Mouse (Mus musculus): Measurements from ENCODE around the gene Asic5. TPM values are rescaled to one million over a fixed set of nuclear protein-coding genes. Genes with fewer than 3 reads are reported as not detected.

Asic5 gene
- polyA plus RNA-seq, 1 experiment from 2014 or later: not detected

DNA sequence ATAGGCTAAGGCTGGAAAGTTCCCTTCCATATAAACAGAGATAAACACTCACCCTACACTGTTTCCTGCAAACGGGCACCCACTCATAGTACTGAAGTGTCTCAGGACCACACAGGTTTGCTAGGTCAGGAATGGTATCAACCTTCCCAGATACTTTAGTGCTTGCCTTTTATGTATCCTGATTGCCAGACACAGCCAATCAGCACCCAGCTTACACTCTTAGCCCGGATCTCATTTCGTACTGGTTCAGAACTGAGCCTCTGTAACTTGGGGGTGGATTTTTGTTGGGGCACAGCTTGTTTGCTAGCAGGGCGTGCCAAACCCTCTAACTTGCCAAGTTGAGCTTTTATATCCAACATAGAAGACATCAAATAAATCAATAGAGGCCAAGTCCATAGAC is 6.5 kb upstream of the Asic5 start:
- Histone ChIP-seq H3K4me1 (replicated peaks) (peaks cover 16% of the 10 kb centered on the region; the same call in 1 of the 2 replicates), H3K36me3 (no peaks in the 10 kb centered on the region), H3K9ac (no peak overlapping the region), H3K27me3 (replicated peaks) (no peaks in the 10 kb centered on the region), H3K4me2 (no peak overlapping the region), H3K9me3 (replicated peaks) (no peaks in the 10 kb centered on the region), H3K27ac (ENCODE audit: poor library complexity, severe bottlenecking) (no peak overlapping the region), H3K4me3 (no peak overlapping the region)
- no peak for ATAC-seq (ENCODE audit: insufficient number of reproducible peaks, low FRiP score)
- WGBS: 50% methylated on average over 4 of the region's 4 CpGs

DNA sequence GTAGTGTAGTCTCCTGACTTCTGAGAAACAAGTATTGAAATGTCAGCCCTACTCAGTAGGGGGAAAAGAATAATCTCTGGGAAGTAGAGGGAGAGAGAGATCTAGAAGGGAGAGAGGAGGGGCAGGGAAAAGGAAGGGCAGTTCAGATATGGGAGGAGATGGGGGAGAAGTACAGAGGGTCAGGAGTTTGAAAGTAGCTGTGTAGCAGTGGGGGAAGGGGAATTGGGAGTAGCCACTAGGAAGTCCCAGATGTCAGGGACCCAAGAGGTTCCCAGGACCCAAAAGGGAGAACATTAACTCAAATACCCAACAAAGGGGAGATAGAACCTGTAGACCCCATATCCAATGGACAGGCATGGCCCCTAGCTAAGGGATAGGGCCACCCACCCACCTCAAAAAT is 6.0 kb upstream of the Asic5 start, which contains the start of gene Tdo2:
TSS of gene Tdo2 (minus strand) at position 101 of the 400 bp plus-strand sequence.
- H3K27ac ChIP-seq (ENCODE audit: poor library complexity, severe bottlenecking): no peak within 1 kb of the TSS
- no peaks in the 10 kb centered on the region for H3K27me3 ChIP-seq (replicated peaks)
- no peaks in the 10 kb centered on the region for H3K36me3 ChIP-seq
- no peak within 1 kb of the TSS for H3K9ac ChIP-seq
- peaks cover 16% of the 10 kb centered on the region; the same call in 1 of the 2 replicates for H3K4me1 ChIP-seq (replicated peaks)
- no peak within 1 kb of the TSS for H3K4me2 ChIP-seq
- ATAC-seq (ENCODE audit: insufficient number of reproducible peaks, low FRiP score): no peak
- H3K4me3 ChIP-seq: no peak within 1 kb of the TSS
- H3K9me3 ChIP-seq (replicated peaks): no peaks in the 10 kb centered on the region

DNA sequence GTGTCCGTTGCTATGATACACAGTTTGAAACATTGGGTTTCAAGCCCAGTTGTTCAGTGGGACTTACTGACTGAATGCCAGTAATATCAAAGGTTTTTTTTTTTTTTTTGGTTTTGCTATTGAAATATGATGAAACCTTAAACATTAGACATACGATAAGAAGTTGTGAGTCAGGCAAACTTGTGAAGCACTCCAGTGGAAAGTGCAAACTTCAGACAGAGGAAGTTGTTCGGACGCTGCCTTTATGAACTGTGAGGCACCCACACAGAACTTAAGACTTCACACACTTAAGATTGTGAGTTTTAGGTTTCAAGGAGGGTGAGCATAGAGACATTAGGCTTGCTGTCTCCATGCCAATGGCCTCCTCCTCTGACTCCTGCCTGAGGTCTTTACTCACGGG is 514 bp upstream of the Asic5 start:
- Histone ChIP-seq H3K9ac (no peak overlapping the region), H3K9me3 (replicated peaks) (no peaks in the 10 kb centered on the region), H3K27me3 (replicated peaks) (no peaks in the 10 kb centered on the region), H3K36me3 (no peaks in the 10 kb centered on the region), H3K27ac (ENCODE audit: poor library complexity, severe bottlenecking) (no peak overlapping the region), H3K4me2 (no peak overlapping the region), H3K4me3 (no peak overlapping the region), H3K4me1 (replicated peaks) (peaks cover 14% of the 10 kb centered on the region; the same call in 1 of the 2 replicates)
- no peak for ATAC-seq (ENCODE audit: insufficient number of reproducible peaks, low FRiP score)
- WGBS: 87% methylated on average over 5 of the region's 5 CpGs

DNA sequence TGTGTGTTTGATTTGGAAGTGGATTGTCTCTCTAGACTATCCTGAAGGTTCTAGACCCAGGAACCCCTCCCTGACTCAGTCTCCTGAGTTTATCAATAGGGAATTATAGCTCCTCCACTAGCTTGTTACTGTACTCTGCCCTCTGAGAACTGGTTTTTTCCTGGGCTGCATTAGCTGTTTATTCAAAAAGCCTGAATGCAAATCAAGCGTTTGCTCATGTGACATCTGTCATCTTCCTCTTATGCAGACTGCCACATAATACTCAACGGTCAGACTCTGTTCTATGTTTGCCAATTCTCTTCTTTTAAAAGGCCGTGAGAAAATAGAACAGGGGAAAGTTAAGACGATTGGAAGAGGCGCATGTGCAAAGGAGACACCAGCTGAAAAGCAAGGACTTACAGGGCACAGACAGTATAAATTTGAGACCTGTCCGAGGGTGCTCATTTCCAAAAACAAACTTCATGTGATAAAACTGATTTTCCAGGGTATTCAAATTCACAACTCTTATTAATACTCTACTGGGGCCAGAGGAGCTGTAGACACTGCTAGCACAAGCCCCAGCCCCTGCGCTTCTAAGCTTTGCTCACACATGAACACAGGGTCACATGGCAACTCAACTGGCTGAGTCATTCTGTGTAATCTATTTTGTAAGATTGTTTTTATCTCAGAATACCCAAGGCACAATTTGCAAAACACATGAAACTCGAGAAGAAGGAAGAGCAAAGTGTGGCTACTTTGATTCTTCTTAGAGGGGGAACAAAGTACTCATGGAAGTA is 1.2 kb downstream of the Asic5 start:
- WGBS: 72% methylated on average over 8 of the region's 8 CpGs
- peaks cover 6% of the 10 kb centered on the region; the same call in 1 of the 2 replicates for H3K4me1 ChIP-seq (replicated peaks)
- H3K9me3 ChIP-seq (replicated peaks): no peaks in the 10 kb centered on the region
- no peak overlapping the region for H3K27ac ChIP-seq (ENCODE audit: poor library complexity, severe bottlenecking)
- no peak overlapping the region for H3K4me3 ChIP-seq
- H3K9ac ChIP-seq: no peak overlapping the region
- no peaks in the 10 kb centered on the region for H3K27me3 ChIP-seq (replicated peaks)
- no peak for ATAC-seq (ENCODE audit: insufficient number of reproducible peaks, low FRiP score)
- H3K4me2 ChIP-seq: no peak overlapping the region
- no peaks in the 10 kb centered on the region for H3K36me3 ChIP-seq

DNA sequence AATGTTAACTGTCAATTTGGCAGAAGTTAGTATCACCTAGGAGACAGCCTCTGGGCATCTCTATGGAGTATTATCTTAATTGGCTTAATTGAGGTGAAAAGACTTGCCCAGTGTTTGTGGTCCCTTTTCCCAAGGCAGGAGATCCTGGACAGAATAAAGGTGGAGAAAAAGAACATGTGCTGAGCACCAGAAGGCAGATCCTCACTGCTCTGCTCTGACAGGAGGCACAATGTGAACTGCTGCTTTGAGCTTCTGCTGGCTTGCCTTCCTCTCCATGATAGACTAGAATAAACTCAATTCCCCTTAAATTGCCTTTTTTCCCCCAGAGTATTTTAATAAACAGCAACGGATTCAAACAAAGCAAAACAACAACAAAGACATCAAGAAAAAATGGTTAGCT is 3.0 kb downstream of the Asic5 start:
- 50% methylated on average over 1 of the region's 1 CpGs for WGBS
- Histone ChIP-seq H3K9me3 (replicated peaks) (no peaks in the 10 kb centered on the region), H3K4me2 (no peak overlapping the region), H3K27me3 (replicated peaks) (no peaks in the 10 kb centered on the region), H3K4me1 (replicated peaks) (peaks cover 14% of the 10 kb centered on the region), H3K27ac (ENCODE audit: poor library complexity, severe bottlenecking) (no peak overlapping the region), H3K36me3 (no peaks in the 10 kb centered on the region), H3K9ac (no peak overlapping the region), H3K4me3 (no peak overlapping the region)
- ATAC-seq (ENCODE audit: insufficient number of reproducible peaks, low FRiP score): no peak

DNA sequence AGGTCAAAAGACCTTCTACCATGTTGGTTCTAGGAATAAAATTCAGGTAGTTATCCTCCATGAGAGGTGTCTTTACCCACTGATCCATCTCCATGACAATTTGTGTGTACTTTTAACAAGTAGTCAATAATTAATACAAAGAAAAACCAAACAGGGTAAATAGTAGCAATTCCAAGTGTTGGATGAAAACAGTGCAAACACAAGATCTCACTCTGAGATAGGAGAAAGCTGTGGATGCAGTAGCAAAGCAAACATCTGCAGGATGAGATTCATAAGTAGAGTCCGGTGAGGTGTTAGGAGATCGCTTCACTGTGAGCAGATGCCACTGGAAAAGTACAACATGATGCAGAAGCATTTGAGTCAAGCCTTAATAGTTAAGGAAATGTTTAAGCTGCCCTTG is 4.0 kb downstream of the Asic5 start:
- Histone ChIP-seq H3K36me3 (no peaks in the 10 kb centered on the region), H3K4me2 (no peak overlapping the region), H3K4me3 (no peak overlapping the region), H3K27ac (ENCODE audit: poor library complexity, severe bottlenecking) (no peak overlapping the region), H3K4me1 (replicated peaks) (peaks cover 18% of the 10 kb centered on the region), H3K27me3 (replicated peaks) (no peaks in the 10 kb centered on the region), H3K9ac (no peak overlapping the region), H3K9me3 (replicated peaks) (no peaks in the 10 kb centered on the region)
- no peak for ATAC-seq (ENCODE audit: insufficient number of reproducible peaks, low FRiP score)
- WGBS: 96% methylated on average over 2 of the region's 2 CpGs

DNA sequence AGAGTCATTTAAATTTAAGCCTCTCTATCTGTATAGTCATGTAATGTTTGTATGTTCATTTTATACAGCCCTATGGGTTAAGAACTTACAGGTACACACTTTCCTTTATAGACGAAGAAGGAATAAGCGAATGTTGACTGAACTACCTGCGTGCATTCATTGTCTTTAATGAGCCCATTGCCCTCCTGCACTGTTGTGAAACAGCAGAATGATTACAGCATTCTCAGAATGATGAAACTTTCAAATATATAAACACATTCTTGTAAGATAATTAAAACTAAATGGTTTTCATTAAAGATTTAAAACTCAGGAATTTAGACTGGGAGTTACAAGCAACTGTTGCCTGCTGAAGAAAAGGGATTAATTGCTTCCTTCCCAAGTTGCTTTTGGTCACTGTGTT is 5.5 kb downstream of the Asic5 start:
- 88% methylated on average over 3 of the region's 3 CpGs for WGBS
- H3K27me3 ChIP-seq (replicated peaks): no peaks in the 10 kb centered on the region
- peaks cover 12% of the 10 kb centered on the region for H3K4me1 ChIP-seq (replicated peaks)
- no peaks in the 10 kb centered on the region for H3K9me3 ChIP-seq (replicated peaks)
- H3K4me3 ChIP-seq: no peak overlapping the region
- no peak overlapping the region for H3K4me2 ChIP-seq
- no peaks in the 10 kb centered on the region for H3K36me3 ChIP-seq
- H3K27ac ChIP-seq (ENCODE audit: poor library complexity, severe bottlenecking): no peak overlapping the region
- H3K9ac ChIP-seq: no peak overlapping the region
- ATAC-seq (ENCODE audit: insufficient number of reproducible peaks, low FRiP score): no peak

DNA sequence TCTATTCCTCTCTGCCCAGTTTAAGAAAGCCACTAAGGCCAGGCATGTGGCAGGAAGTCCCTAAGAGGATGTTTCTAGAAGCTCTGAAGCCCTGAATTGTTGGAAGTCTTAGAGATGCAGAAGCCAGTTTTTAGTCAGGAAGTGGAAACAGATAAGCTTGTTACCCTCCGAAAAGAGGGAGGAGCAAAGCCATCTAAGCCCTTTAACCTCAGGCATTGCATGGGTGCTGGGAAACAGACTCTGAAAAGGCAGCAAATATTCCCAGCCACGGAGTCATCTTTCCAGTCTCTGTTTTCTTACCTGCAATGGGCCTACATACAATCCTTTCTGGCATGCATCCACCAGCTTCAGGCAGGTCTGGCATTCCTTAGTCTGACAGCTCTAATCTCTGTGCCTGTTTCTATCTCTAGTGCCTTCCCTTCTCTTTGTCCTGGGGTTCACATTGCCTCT is 7.6 kb downstream of the Asic5 start:
- ATAC-seq (ENCODE audit: insufficient number of reproducible peaks, low FRiP score): peak; percentile 82
- Histone ChIP-seq H3K27ac (ENCODE audit: poor library complexity, severe bottlenecking) (peak overlapping the region; percentile 83), H3K4me1 (replicated peaks) (peaks cover 12% of the 10 kb centered on the region)

DNA sequence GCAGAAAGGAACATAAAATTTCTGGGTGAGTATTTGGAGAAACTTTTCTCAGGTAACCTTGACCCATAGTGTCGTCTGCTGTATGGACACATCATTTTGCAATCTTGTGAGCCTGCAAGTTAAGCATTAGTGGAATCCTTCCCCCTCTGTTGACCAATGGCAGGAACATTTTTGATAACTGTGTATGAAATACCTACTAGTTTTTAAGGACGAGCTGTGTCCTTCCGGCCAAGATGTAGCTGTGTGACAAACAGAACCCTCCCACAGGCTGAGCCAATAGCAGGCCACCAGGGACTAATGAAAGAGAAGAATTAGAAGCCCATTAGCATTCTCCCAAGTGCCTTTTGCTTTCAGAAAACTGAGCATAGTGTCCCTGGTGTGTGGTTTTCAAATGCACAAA is 8.4 kb downstream of the Asic5 start:
- ATAC-seq (ENCODE audit: insufficient number of reproducible peaks, low FRiP score): no peak
- Histone ChIP-seq H3K4me3 (no peak overlapping the region), H3K27ac (ENCODE audit: poor library complexity, severe bottlenecking) (peak overlapping the region; percentile 33; the same call in 1 of the 2 replicates), H3K9ac (no peak overlapping the region), H3K9me3 (replicated peaks) (no peaks in the 10 kb centered on the region), H3K4me1 (replicated peaks) (peaks cover 12% of the 10 kb centered on the region), H3K36me3 (no peaks in the 10 kb centered on the region), H3K27me3 (replicated peaks) (no peaks in the 10 kb centered on the region), H3K4me2 (no peak overlapping the region)
- 22% methylated on average over 3 of the region's 3 CpGs for WGBS

More for the DNA sequence above, 7.6 kb downstream of the Asic5 start:
- Histone ChIP-seq H3K4me2 (peak overlapping the region; percentile 36), H3K9ac (no peak overlapping the region), H3K4me3 (no peak overlapping the region), H3K27me3 (replicated peaks) (no peaks in the 10 kb centered on the region), H3K9me3 (replicated peaks) (no peaks in the 10 kb centered on the region), H3K36me3 (no peaks in the 10 kb centered on the region)
- 3% methylated on average over 2 of the region's 2 CpGs for WGBS

DNA sequence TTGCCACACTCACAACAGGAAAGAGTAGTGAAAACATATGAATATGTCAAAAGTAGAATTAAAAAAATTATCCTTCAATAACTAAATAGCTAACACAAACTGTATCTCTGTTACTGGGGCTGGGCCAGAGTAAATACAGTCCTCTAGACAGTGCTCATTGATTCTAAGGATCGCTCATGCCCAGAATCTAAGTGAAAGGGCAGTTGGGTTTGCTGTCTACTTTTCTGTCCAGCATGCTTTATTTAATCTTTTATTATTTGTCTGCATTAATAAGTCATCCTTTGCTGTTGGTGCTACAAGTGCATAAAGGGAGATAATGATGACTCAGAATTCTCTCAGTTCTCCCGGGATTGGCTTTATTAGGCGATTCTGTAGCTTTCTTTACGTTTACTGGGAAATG is 13.3 kb downstream of the Asic5 start:
- peaks cover 4% of the 10 kb centered on the region; the same call in 1 of the 2 replicates for H3K4me1 ChIP-seq (replicated peaks)
- H3K9me3 ChIP-seq (replicated peaks): no peaks in the 10 kb centered on the region
- H3K4me2 ChIP-seq: no peak overlapping the region
- no peak overlapping the region for H3K4me3 ChIP-seq
- no peak overlapping the region for H3K27ac ChIP-seq (ENCODE audit: poor library complexity, severe bottlenecking)
- no peaks in the 10 kb centered on the region for H3K36me3 ChIP-seq
- 31% methylated on average over 4 of the region's 4 CpGs for WGBS
- H3K9ac ChIP-seq: no peak overlapping the region
- H3K27me3 ChIP-seq (replicated peaks): no peaks in the 10 kb centered on the region
- no peak for ATAC-seq (ENCODE audit: insufficient number of reproducible peaks, low FRiP score)

DNA sequence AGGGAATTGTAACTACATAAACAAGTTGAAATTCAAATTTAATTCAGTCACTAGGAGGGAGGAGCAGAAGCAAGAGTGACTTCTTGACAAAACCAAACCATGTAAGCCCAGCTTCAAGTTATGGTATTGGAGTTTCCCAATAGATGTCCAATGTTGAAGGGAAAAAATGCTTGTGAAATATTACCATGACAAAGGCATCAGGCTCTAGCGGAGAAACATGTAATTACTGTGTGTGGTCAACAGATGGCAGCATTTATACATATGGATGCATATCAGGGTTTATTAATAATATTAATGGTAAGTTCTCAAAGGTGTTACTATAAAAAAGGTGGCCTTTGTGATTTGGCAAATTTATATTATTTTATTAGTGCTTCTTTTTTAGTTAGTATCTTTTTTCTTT is 13.9 kb downstream of the Asic5 start:
- no peak for ATAC-seq (ENCODE audit: insufficient number of reproducible peaks, low FRiP score)
- no peaks in the 10 kb centered on the region for H3K36me3 ChIP-seq
- no peaks in the 10 kb centered on the region for H3K9me3 ChIP-seq (replicated peaks)
- H3K9ac ChIP-seq: no peak overlapping the region
- no peaks in the 10 kb centered on the region for H3K4me1 ChIP-seq (replicated peaks)
- 4% methylated on average over 1 of the region's 1 CpGs for WGBS
- H3K27ac ChIP-seq (ENCODE audit: poor library complexity, severe bottlenecking): no peak overlapping the region
- H3K4me2 ChIP-seq: no peak overlapping the region
- H3K4me3 ChIP-seq: no peak overlapping the region
- no peaks in the 10 kb centered on the region for H3K27me3 ChIP-seq (replicated peaks)

DNA sequence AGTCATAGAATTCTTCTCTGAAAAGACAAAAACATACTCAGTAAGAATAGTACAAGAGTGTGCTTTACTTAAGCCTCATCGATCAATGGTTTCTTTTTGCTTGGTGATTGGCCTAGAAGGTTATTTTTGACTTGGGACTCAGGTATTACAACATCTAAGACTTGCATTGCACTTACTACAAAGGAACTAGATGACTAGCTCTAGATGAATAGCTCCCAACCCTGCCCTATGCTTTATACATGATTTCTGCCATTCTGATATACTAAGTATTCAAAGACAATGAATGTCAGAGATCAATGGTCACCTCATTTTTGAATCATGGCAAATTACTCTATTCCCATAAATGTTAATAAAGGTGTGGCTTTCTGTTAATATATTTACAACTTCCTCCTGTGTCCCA is 24.9 kb downstream of the Asic5 start:
- Histone ChIP-seq H3K36me3 (no peaks in the 10 kb centered on the region), H3K9me3 (replicated peaks) (no peaks in the 10 kb centered on the region), H3K4me2 (no peak overlapping the region), H3K4me3 (no peak overlapping the region), H3K4me1 (replicated peaks) (no peaks in the 10 kb centered on the region), H3K9ac (no peak overlapping the region), H3K27me3 (replicated peaks) (no peaks in the 10 kb centered on the region), H3K27ac (ENCODE audit: poor library complexity, severe bottlenecking) (no peak overlapping the region)
- 84% methylated on average over 1 of the region's 1 CpGs for WGBS
- no peak for ATAC-seq (ENCODE audit: insufficient number of reproducible peaks, low FRiP score)
